8 mouse cellular contexts compared by ENCODE assay signal in the genomic region with DNA sequence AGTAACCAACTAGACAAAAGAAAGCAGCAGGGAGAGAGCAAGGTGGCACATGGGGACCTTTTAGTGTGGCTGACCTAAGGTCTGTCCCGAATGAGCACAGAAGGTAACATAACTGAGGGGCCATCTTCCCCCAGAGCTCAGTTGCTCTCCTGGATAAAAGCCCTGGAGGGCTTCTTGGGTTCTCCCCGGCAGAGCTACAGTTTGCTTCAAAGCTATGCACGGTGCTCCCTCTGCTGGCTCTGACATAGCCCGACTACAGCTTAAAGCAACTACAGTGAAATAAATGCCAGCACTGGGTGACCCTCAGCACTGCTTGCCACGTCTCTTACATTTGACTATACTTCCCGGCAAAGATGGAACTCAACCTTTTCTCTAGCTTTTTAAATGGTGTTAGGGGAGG. TPM values are rescaled to one million over a fixed set of nuclear protein-coding genes. Genes with fewer than 3 reads are reported as not detected.
DNase-seq lines count a peak whose midpoint lies in the region; ATAC-seq and TF ChIP-seq lines count a peak whose summit lies in the region.
"Had no signal": no experiment of that assay in that cellular context is flagged by ENCODE, and none has a peak within 500 bp of the region (broad histone marks: within the 10 kb centered on the region; RNA-seq: fewer than 3 reads in every experiment).

No protein-coding gene starts in this region.

- 8% methylated on average over 6 of the region's 6 CpGs for WGBS in embryonic facial prominence, embryonic 13.5 days
- 12% methylated on average over 6 of the region's 6 CpGs for WGBS in hindbrain, embryonic 10.5 days

- no peak for DNase-seq in MEL (ENCODE audit: low read depth, low spot score)
- DNase-seq in adrenal gland, postnatal 25 days: peak; percentile 29
- DNase-seq in hindbrain, embryonic 10.5 days (ENCODE audit: low spot score): peak; percentile 63
- peak; percentile 64 to 76 for DNase-seq in layer of hippocampus, postnatal 10 days (ENCODE audit: low spot score in 2 of 2)
- DNase-seq in lung, postnatal 25 days (ENCODE audit: low spot score): peak; percentile 23
- peak; percentile 78 for DNase-seq in right cerebral cortex, postnatal 14 days
- DNase-seq: liver, embryonic 13.5 days had no signal

- no peak overlapping the region for H3K4me3 ChIP-seq in MEL (ENCODE audit: control insufficient read depth in 1 of 2, insufficient read depth in 1 of 2, low read depth in 2 of 2, low read length in 2 of 2)
- H3K4me3 ChIP-seq in embryonic facial prominence, embryonic 13.5 days: no peak overlapping the region
- H3K4me3 ChIP-seq in hindbrain, embryonic 10.5 days: no peak overlapping the region
- H3K4me3 ChIP-seq: liver, embryonic 13.5 days had no signal

- no peak for ATAC-seq in embryonic facial prominence, embryonic 13.5 days (ENCODE audit: insufficient number of reproducible peaks, insufficient read depth, low FRiP score, low TSS enrichment, low read depth)

- H3K4me1 ChIP-seq in MEL (ENCODE audit: control insufficient read depth in 1 of 2, insufficient read depth in 2 of 2, low read length in 2 of 2): no peaks in the 10 kb centered on the region
- no peaks in the 10 kb centered on the region for H3K4me1 ChIP-seq in embryonic facial prominence, embryonic 13.5 days
- no peaks in the 10 kb centered on the region for H3K4me1 ChIP-seq in hindbrain, embryonic 10.5 days (replicated peaks)
- H3K4me1 ChIP-seq: liver, embryonic 13.5 days had no signal

- TF ChIP-seq CTCF in MEL (IDR thresholded peaks at IDR 0.05 in 2 of 3, conservative IDR thresholded peaks at IDR 0.05 in 1 of 3; ENCODE audit: control insufficient read depth in 1 of 3, insufficient read depth in 1 of 3, low read depth in 2 of 3, low read length in 3 of 3, poor library complexity in 1 of 3, severe bottlenecking in 1 of 3): peak in 2 of 3 experiments; percentile 7 to 30; a peak in 3 of 6 replicates

- TF ChIP-seq EP300 in MEL (IDR thresholded peaks at IDR 0.05; ENCODE audit: low read depth in 1 of 2, low read length in 2 of 2): no peak

- no peak overlapping the region for H3K9ac ChIP-seq in MEL (ENCODE audit: control insufficient read depth, low read depth, low read length, poor library complexity, severe bottlenecking)
- H3K9ac ChIP-seq in embryonic facial prominence, embryonic 13.5 days: peak overlapping the region; percentile 6; the same call in 1 of the 2 replicates
- H3K9ac ChIP-seq: liver, embryonic 13.5 days had no signal

- no peak for TF ChIP-seq POLR2A in MEL (IDR thresholded peaks at IDR 0.05; ENCODE audit: control insufficient read depth in 1 of 2, insufficient read depth in 1 of 2, low read depth in 1 of 2, low read length in 2 of 2, poor library complexity in 1 of 2)

- no peaks in the 10 kb centered on the region for H3K27me3 ChIP-seq in MEL (ENCODE audit: control insufficient read depth in 1 of 2, insufficient read depth in 2 of 2, low read length in 2 of 2)
- peaks cover 3% of the 10 kb centered on the region; the same call in 1 of the 2 replicates for H3K27me3 ChIP-seq in embryonic facial prominence, embryonic 13.5 days
- peaks cover 9% of the 10 kb centered on the region for H3K27me3 ChIP-seq in hindbrain, embryonic 10.5 days (ENCODE audit: insufficient read depth, poor library complexity, severe bottlenecking)
- H3K27me3 ChIP-seq: liver, embryonic 13.5 days had no signal

- peak; percentile 9 for TF ChIP-seq RAD21 in MEL (IDR thresholded peaks at IDR 0.05; ENCODE audit: low read depth, low read length)

- no peaks in the 10 kb centered on the region for H3K79me2 ChIP-seq in MEL (ENCODE audit: control insufficient read depth, insufficient read depth, low read length, poor library complexity)

- H3K36me3 ChIP-seq in MEL (ENCODE audit: control insufficient read depth in 1 of 2, insufficient read depth in 2 of 2, low read length in 2 of 2): no peaks in the 10 kb centered on the region
- H3K36me3 ChIP-seq in embryonic facial prominence, embryonic 13.5 days: no peaks in the 10 kb centered on the region
- no peaks in the 10 kb centered on the region for H3K36me3 ChIP-seq in hindbrain, embryonic 10.5 days
- H3K36me3 ChIP-seq: liver, embryonic 13.5 days had no signal

- H3K27ac ChIP-seq in MEL (ENCODE audit: control insufficient read depth, low read depth, low read length): no peak overlapping the region
- H3K27ac ChIP-seq in embryonic facial prominence, embryonic 13.5 days: no peak overlapping the region
- H3K27ac ChIP-seq in hindbrain, embryonic 10.5 days: no peak overlapping the region
- H3K27ac ChIP-seq: liver, embryonic 13.5 days had no signal

- no peaks in the 10 kb centered on the region for H3K9me3 ChIP-seq in MEL (replicated peaks; ENCODE audit: insufficient read depth, low read length)
- no peaks in the 10 kb centered on the region for H3K9me3 ChIP-seq in embryonic facial prominence, embryonic 13.5 days
- no peaks in the 10 kb centered on the region for H3K9me3 ChIP-seq in hindbrain, embryonic 10.5 days
- H3K9me3 ChIP-seq: liver, embryonic 13.5 days had no signal

- H3K4me2 ChIP-seq in embryonic facial prominence, embryonic 13.5 days: no peak overlapping the region
- H3K4me2 ChIP-seq: liver, embryonic 13.5 days had no signal

TF ChIP-seq in MEL, 35 proteins besides CTCF, POLR2A, EP300 and RAD21:
- TF ChIP-seq GATA1 (IDR thresholded peaks at IDR 0.05; ENCODE audit: low read depth, low read length) (no peak), USF1 (IDR thresholded peaks at IDR 0.05; ENCODE audit: low read depth, low read length) (no peak), E2F4 (IDR thresholded peaks at IDR 0.05; ENCODE audit: borderline replicate concordance, low read depth, low read length) (no peak), ELF1 (IDR thresholded peaks at IDR 0.05; ENCODE audit: low read depth, low read length) (no peak), JUND (IDR thresholded peaks at IDR 0.05; ENCODE audit: low read depth, low read length) (no peak), NELFE (IDR thresholded peaks at IDR 0.05; ENCODE audit: low read depth, low read length) (no peak), CHD2 (IDR thresholded peaks at IDR 0.05; ENCODE audit: low read length) (no peak)

RNA-seq across cellular contexts. Expression of gene Vamp9, which starts 6.0 kb away (rescaled TPM):
- not detected in 2 replicates for total RNA-seq in MEL (2012; rRNA removed)
- not detected for polyA plus RNA-seq in MEL (2012; ENCODE audit: insufficient read depth in 1 of 2, insufficient read length in 2 of 2, low read depth in 1 of 2, low replicate concordance in 2 of 2, missing spikeins in 1 of 2)
- 1.7 TPM in 1 of 2 replicates, not detected in the other for total RNA-seq in adrenal gland, postnatal 25 days (2021)
- polyA plus RNA-seq in embryonic facial prominence, embryonic 13.5 days (2015; fragmentation: Nextera tagmentation; extraction: Ambion mirVana): 0.56 and 0.72 TPM in 2 replicates
- polyA plus RNA-seq in hindbrain, embryonic 10.5 days (2016; fragmentation: Nextera tagmentation; extraction: Ambion mirVana): 0.82 TPM in 1 of 2 replicates, not detected in the other
- total RNA-seq in layer of hippocampus, postnatal 10 days (2021): under 1 TPM; 0.54 to 0.78 TPM
- polyA plus RNA-seq: liver, embryonic 13.5 days had no signal
